Mouse (Mus musculus) macrophage (primary cell): Measurements from ENCODE around the gene Mafb. TPM values are rescaled to one million over a fixed set of nuclear protein-coding genes. Genes with fewer than 3 reads are reported as not detected.

ENCODE experiments used
- H3K27ac ChIP-seq: fragments of 350-480 bp; formaldehyde crosslinking; 2 replicates; pipeline ENCODE4 v1.9.0; 2021
- H3K36me3 ChIP-seq: fragments of 350-480 bp; formaldehyde crosslinking; 2 replicates; pipeline ENCODE4 v1.9.0; 2021; ENCODE audit errors: inconsistent target
- H3K4me3 ChIP-seq: fragments of 350-480 bp; formaldehyde crosslinking; 2 replicates; pipeline ENCODE4 v1.9.0; 2021; ENCODE audit errors: inconsistent target
- H3K79me2 ChIP-seq: fragments of 350-480 bp; formaldehyde crosslinking; 2 replicates; pipeline ENCODE4 v1.9.0; 2021; ENCODE audit errors: inconsistent target
- WGBS: methylation state at CpG from one replicate; pipeline ENCODE4 v1.1.7; 2026; ENCODE audit warnings: inconsistent platforms; ENCODE audit not compliant: missing documents; 5-methylcytosine and 5-hydroxymethylcytosine counted together
- polyA plus RNA-seq: library from polyadenylated mRNA; stranded (reverse); fragments of 250-400 nt; gene quantifications from 3 replicates; pipeline ENCODE4 v1.2.4, GENCODE M21; 2018; ENCODE audit warnings: inconsistent platforms

Gene Mafb
- polyA plus RNA-seq, 1 experiment from 2014 or later = 129 TPM

- peaks cover 28% of the 10 kb centered on the region for H3K79me2 ChIP-seq
- no peak overlapping the region for H3K27ac ChIP-seq
- 6% methylated on average over 52 of the region's 52 CpGs for WGBS
- no peaks in the 10 kb centered on the region for H3K36me3 ChIP-seq
- H3K4me3 ChIP-seq = no peak overlapping the region
Observed at GRCm38 (mm10) chr2:160368422-160369357, 1.8 kb upstream of the Mafb start.

GRCm38 (mm10) chr2:160367448-160368208, 763 bp upstream of the Mafb start:
- Histone ChIP-seq H3K27ac (peak overlapping the region; percentile 63), H3K79me2 (peaks cover 37% of the 10 kb centered on the region), H3K36me3 (no peaks in the 10 kb centered on the region), H3K4me3 (peak overlapping the region; percentile 32)
- under 1% methylated on average over 38 of the region's 45 CpGs for WGBS

- peaks cover 37% of the 10 kb centered on the region for H3K79me2 ChIP-seq
- H3K27ac ChIP-seq = no peak overlapping the region
- H3K36me3 ChIP-seq = no peaks in the 10 kb centered on the region
- H3K4me3 ChIP-seq = peak overlapping the region; percentile 83
- 3% methylated on average over 88 of the region's 95 CpGs for WGBS
Observed at GRCm38 (mm10) chr2:160366111-160366979, 520 bp downstream of the Mafb start.

GRCm38 (mm10) chr2:160365107-160365911, 1.6 kb downstream of the Mafb start:
- peaks cover 37% of the 10 kb centered on the region for H3K79me2 ChIP-seq
- H3K4me3 ChIP-seq = peak overlapping the region; percentile 83
- H3K27ac ChIP-seq = peak overlapping the region; percentile 64
- WGBS = 3% methylated on average over 50 of the region's 50 CpGs
- no peaks in the 10 kb centered on the region for H3K36me3 ChIP-seq

GRCm38 (mm10) chr2:160364666-160365065, 2.2 kb downstream of the Mafb start:
- peak overlapping the region; percentile 64 for H3K27ac ChIP-seq
- 11% methylated on average over 12 of the region's 12 CpGs for WGBS
- H3K36me3 ChIP-seq = no peaks in the 10 kb centered on the region
- peaks cover 37% of the 10 kb centered on the region for H3K79me2 ChIP-seq
- peak overlapping the region; percentile 83 for H3K4me3 ChIP-seq

- H3K79me2 ChIP-seq = peaks cover 37% of the 10 kb centered on the region
- no peaks in the 10 kb centered on the region for H3K36me3 ChIP-seq
- 7% methylated on average over 9 of the region's 9 CpGs for WGBS
- peak overlapping the region; percentile 64 for H3K27ac ChIP-seq
- H3K4me3 ChIP-seq = peak overlapping the region; percentile 83
Observed at GRCm38 (mm10) chr2:160364128-160364650, 2.7 kb downstream of the Mafb start.

GRCm38 (mm10) chr2:160363201-160363600, 3.7 kb downstream of the Mafb start:
- no peaks in the 10 kb centered on the region for H3K36me3 ChIP-seq
- peak overlapping the region; percentile 83 for H3K4me3 ChIP-seq
- H3K79me2 ChIP-seq = peaks cover 37% of the 10 kb centered on the region
- WGBS = 39% methylated on average over 4 of the region's 4 CpGs
- H3K27ac ChIP-seq = no peak overlapping the region

GRCm38 (mm10) chr2:160361442-160362121, 5.3 kb downstream of the Mafb start:
- Histone ChIP-seq H3K36me3 (no peaks in the 10 kb centered on the region), H3K79me2 (peaks cover 37% of the 10 kb centered on the region), H3K4me3 (peak overlapping the region; percentile 23), H3K27ac (peak overlapping the region; percentile 49)
- 10% methylated on average over 16 of the region's 16 CpGs for WGBS

GRCm38 (mm10) chr2:160360234-160360874, 6.5 kb downstream of the Mafb start:
- Histone ChIP-seq H3K4me3 (no peak overlapping the region), H3K79me2 (peaks cover 26% of the 10 kb centered on the region), H3K27ac (no peak overlapping the region; the same call in 1 of the 2 replicates), H3K36me3 (no peaks in the 10 kb centered on the region)
- WGBS = 42% methylated on average over 8 of the region's 8 CpGs

GRCm38 (mm10) chr2:160358896-160359295, 8.0 kb downstream of the Mafb start:
- H3K27ac ChIP-seq = no peak overlapping the region
- peaks cover 12% of the 10 kb centered on the region; the same call in 1 of the 2 replicates for H3K79me2 ChIP-seq
- WGBS = 38% methylated on average over 4 of the region's 4 CpGs
- H3K4me3 ChIP-seq = no peak overlapping the region
- no peaks in the 10 kb centered on the region for H3K36me3 ChIP-seq

- no peaks in the 10 kb centered on the region for H3K79me2 ChIP-seq
- 74% methylated on average over 4 of the region's 4 CpGs for WGBS
- H3K4me3 ChIP-seq = no peak overlapping the region
- H3K27ac ChIP-seq = no peak overlapping the region
- no peaks in the 10 kb centered on the region for H3K36me3 ChIP-seq
Observed at GRCm38 (mm10) chr2:160357442-160357841, 9.4 kb downstream of the Mafb start.

GRCm38 (mm10) chr2:160356132-160356531, 10.7 kb downstream of the Mafb start:
- 76% methylated on average over 5 of the region's 5 CpGs for WGBS
- Histone ChIP-seq H3K36me3 (no peaks in the 10 kb centered on the region), H3K27ac (no peak overlapping the region), H3K4me3 (no peak overlapping the region), H3K79me2 (no peaks in the 10 kb centered on the region)
